Mouse (Mus musculus) naive thymus-derived CD4-positive, alpha-beta T cell, adult 2 months (primary cell): Measurements from ENCODE around the gene Atp6v1g2.
A peak's percentile ranks its signal among the peaks of the same experiment; 100 is the strongest.

Experiments used
- DNase-seq: peaks from one replicate; pipeline ENCODE4 v3.0.0-alpha.2; 2011; ENCODE audit warnings: low read depth

Atp6v1g2 gene

DNA sequence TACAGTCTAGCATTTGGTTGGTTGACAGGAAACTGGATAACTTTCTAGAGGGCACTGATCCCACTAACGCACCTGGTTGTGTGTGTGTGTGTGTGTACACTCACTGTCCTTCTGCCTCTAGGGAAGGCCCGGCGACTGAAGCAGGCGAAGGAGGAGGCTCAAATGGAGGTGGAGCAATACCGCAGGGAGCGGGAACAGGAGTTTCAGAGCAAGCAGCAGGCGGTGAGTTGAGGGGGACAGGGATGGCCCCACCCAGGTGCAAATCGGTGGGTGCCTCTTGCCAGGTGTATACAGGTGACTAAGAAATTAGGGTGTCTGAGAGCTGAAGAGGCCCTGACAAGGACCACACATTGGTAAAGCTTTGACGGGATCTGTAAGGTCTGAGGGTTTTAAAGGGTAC lies 3.5 kb downstream of the Atp6v1g2 start:
- DNase-seq: no peak

DNA sequence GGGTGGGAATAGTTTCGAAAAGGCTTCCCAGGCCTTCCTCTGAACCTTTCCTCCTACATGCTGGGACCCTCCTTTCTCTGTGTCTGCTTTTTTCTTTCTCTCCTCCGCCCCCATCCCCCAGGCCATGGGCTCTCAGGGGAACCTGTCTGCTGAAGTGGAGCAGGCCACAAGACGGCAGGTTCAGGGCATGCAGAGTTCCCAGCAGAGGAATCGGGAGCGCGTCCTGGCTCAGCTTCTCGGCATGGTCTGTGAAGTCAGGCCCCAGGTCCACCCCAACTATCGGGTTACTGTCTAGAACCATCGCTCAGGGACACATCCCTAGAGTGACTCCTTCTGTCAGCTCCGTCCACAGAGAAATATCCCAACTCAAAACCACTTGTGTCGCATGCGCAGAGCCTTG lies 4.0 kb downstream of the Atp6v1g2 start:
- no peak for DNase-seq

DNA sequence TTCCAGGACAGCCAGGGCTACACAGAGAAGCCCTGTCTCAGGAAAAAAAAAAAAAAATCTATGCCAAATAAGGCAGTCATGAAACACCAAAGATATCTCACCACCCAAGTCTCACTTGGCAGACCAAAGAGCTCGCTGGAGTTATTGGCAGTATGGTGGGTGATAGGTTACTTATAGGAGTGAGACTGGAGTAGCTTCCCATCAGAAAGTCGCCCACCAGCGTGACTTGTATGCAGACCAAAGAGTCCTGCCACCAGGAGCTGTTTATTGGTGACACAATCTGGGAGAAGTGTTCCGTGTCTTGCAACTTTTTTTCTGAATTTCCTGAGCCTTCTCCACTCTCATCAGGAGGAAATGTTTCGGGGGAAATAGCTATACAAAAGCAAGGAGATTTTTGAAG lies 6.2 kb downstream of the Atp6v1g2 start:
- no peak for DNase-seq

DNA sequence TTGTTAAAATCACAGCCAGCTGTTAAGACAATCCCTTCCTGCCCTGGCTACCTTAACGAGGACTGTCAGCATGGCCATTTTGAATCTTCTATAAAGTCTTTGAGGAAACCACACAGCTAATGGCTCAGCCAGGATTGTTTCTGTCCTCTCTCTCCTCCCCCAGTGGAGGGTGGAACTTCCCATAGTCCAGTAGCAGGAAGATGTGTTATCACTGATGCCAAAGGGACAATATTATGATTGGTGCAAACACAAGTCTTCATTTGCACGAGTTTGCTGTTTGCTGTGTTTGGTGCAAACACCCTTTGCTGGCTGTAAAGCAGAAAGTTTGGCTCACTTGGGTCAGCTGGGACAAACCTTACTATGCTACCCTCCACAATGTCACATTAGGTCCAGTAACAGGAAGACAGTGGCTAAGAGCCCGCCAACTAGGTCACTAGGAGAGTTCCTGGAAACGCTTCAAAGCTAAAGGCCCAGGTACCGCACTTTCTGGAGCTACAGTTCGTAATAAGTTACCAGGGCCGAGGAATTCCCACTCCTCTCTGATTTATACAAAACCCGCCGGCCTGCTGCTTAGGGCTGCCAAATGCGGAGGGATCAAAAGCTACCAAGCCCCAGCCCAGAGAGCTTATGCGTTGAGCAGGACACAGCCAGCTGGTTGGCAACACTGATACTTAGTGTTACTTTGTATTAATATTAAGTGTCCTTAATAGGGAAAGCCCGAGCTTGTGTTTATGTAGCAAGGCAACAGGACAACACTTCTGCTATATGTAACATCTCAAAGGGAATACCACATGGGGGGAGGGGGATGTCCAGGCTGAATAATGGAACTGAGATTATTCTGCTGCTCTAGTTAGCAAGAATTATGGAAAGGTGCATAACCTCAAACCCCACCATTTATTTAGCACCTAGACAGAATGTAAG lies 7.2 kb downstream of the Atp6v1g2 start:
- no peak for DNase-seq

DNA sequence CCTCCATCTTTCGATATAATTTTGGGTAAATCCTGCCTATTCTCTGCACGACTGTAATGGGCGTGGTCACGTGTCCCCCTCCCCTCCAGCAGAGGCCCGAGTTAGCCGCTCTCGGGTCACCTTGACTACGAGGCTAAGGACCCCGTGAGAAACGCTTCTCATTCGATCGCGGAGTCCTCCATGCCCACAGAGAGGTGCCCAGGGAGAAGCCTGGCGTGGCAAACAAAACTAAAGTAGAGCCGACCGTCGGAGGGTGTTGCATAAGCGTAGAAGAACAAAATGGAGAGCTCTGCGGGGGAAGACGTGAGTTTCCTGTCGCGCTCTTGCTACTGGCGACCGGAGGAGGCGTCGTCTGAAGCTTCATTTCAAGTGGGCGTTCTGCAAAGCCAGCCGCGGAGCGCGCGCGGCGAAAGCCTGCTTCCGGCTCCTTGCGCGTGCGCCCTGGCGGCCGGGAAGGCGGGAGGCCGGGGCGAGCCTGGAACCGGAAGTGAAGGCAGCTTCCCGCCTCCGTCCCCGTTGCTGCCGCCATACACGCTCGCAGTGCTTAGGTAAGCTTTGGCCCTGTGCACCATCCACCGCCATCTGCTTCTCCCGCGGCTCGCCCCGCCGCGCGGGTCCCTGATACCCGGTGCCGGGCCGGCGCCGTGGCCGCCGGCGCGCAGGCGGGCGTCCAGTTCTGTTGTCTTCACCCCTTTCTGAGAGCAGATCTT lies 8.0 kb downstream of the Atp6v1g2 start, which contains the start of gene Ddx39b:
Gene Ddx39b (plus strand): TSS at position 442 of the 710 bp plus-strand sequence.
- peak; percentile 98 for DNase-seq

DNA sequence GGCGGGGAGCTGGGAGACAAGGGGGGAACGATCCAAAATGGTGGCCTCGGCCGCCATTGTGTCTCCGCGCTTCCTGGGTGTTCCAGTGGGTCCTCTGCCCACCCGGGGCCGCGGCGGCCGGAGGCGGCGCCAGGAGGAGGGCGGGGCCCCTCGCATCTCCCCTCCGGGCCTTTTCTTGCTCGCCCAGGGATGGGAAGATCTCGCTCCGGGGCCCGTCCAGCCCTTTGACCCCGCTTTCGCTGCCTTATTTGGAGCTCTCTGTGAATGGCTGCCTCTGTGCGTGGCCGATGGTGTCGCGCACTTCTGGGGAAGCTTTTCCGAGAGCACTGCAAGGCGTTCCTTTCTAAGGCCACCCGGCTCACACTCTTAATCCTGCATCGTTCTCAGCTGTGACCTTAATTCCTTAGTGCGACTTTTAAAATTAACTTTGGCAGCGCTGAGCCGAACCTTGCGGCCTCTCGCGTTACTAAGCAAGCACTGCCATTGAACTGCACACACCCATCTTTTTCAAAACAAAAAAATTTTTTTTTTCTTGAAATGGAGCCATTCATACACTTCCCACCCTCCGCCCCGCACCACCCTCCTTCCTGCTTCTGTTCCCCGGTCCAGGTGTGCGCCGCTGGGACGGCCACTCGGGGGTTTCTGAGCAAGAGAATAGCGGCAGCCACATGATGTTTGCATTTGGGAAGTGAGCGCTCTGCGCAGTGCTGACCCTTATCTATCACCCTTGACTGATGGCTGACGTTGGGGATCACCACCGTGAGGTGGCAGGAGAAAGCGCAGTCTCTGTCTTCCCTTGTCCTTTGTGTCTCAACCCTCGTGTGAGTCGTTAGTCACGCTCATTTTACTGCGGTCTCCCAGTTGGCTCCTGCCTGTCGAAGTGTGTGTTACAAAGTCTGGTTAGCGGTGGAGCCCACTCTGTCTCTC lies 8.8 kb downstream of the Atp6v1g2 start:
- DNase-seq: peak; percentile 75

DNA sequence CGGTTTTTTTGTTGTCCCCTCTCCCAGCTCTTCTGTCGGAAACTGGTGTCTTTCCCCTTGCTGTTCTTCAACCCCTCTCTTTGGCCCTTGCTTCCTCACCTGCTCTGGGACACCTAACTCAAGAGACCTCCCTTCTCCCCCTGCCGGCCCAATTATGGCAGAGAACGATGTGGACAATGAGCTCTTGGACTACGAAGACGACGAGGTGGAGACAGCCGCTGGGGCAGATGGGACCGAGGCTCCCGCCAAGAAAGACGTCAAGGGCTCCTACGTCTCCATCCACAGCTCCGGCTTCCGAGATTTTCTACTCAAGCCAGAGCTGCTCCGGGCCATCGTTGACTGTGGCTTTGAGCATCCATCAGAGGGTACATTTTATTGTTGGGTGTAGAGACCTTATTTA lies 9.6 kb downstream of the Atp6v1g2 start:
- DNase-seq: no peak

DNA sequence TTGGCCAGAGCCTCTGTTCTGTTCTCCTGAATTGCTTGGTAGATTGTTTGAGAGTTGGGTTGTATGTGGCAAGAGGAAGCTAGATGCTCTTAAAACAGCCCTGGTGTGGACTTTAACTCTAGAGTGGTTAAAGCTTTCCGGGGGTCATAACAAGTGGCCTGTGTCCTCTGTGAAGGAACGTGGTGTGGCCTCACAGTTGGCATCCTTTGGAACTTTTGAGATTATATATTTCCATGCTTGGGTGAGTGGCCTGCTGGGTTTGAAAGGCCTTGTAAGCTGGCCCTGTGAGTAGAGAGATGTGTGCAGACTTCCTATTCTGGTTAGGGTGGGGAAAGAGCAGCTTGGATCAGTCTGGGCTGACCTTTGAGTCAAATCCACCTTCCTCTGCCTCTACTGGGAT lies 11.5 kb downstream of the Atp6v1g2 start:
- DNase-seq: no peak

DNA sequence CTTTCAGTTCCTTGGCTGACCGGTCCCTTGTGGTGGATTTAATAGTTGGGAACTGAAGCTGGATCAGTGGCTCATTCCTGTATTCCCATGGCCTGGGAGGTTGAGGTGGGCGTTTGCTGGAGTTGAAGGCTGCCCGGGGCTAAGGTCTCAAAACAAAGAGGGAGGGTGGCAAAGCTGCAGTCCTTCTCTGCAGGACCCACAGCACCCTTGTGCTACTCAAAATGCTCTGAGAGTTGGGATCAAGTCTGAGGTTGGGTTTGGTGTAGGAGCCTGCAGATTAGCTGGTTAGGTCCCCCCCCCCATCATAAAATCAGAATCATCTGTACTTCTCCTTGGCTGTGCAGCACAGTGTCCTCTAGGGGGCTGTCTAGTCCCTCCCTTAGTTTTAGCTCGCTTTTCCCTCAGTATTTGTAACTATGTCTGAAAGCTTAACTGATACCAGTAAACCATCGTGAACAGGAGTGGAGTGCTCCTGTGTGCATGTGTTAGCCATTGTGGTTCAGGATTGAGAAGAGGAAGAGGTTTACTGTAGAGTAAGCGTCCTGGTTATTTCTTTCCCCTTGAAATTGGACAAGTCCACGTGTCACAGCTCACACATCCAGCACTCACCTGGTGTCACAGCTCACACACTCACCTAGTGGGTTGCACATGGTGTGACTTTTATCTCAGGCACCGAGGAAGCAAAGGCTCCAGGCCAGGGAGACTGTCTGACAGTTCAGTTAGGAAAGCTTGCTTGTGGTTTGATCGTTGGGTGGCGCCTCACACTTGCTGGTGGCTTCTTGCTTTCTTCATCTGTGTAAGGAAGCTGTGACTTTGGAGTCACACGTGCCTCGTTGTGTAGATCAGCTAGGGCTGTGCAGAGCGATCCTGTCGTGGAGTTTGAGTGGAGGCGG lies 12.5 kb downstream of the Atp6v1g2 start:
- peak; percentile 84 for DNase-seq

DNA sequence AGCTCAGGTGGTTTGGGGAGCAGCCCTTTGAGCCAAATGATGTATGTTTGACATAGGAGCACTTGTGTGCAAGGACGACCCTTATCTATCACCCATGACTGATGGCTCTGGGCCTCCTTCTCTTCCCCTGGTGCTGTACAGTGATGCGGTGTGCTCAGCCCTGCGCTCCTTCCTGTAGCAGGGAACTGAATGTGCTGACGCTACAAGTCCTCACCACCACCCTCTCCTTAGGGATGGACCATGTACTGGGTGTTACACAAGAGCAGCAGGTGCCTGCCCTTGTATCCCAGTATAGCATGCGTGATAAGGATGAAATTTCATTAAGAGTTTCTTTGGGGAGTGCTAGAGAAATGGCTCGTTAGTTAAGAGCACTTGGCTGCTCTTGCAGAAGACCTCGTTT lies 13.7 kb downstream of the Atp6v1g2 start:
- DNase-seq: no peak

DNA sequence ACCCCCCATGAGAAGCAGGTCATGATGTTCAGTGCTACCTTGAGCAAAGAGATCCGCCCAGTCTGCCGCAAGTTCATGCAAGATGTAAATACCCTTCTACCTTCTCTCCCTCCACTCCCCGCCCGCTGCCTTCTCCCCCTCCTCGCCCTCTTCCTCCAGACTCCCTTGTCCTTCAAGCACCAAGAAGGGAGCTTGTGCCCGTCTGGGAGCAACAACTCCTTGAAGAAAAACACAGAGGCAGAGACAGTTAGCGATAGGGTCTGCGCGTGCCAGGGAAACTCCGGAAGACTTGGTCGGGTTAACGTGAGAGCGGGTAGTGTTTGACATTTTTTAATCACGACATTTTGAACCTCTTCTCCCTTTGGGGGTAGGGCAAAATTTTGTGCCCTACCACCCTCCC lies 15.5 kb downstream of the Atp6v1g2 start:
- DNase-seq: no peak

DNA sequence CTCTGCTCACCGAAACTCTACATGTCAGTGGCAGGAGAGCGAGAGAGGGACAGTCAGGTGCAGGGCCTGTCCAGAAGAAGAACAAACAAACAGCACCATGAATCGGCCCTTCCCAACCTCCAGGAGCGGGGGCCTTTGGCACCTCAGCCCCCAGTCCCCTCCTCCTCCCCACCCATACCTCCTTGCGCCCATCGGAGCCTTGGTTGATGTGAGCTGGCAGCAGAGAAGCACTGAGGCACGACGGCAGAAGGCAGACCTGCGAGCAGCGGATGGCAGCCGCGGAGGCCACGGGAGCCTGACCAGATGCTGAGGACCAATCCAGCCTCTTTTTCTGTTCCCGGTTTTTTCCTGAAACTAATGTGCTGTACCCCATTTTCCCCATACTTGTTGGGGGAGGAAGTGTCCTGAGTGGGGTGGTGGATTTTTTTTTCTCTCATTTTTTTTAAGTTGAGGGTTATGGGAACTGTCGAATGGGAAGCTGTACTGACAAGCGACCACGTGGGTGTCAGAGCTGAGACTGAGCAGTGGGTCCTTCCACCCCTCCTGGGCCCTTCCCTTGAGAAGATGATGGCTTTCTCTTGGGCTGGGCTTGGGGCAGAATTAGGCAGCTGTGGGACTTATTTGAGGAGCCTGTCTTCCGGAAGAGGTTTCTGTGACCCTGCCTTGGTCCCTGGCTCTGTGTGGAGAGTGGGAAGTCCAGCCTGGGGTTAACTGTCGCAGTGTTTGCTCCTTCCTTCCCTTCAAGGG lies 16.2 kb downstream of the Atp6v1g2 start:
- DNase-seq: no peak

DNA sequence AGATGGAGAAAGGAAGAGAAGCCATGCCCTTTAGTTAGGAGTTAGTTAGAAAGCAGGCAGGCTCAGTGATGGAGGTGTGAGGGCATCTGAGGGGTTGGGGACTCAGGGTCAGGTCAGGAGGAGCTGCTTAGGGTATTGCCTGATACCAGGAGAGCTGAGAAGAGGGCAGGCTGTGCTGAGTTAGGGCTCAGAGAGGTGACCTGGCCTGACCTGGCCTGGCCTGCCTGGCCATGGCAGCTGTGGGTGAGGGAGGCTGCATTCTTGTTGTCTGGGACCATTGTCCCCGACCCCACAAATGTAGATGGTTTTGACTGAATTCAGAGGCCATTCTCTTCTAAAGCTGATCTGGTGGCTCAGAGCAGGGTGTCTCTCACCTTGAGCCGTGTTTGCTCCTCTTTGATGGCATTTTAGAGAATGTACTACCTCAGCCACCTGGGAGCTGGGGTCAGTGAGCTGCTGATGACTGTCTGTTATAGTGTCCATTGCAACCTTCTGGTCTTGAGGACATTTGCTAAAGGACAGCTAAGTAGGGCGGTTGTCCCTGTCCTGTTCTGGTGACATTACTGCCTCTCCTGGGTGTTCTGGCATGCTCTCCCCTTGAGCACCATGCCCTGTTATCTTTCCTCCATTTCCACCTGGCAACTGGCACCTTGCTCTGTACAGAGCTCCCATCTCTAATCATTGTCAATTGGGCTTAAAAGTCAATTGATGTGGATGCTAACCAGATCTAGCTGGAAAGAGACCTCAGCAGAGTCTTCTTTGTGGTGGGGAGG lies 17.1 kb downstream of the Atp6v1g2 start:
- DNase-seq: no peak

DNA sequence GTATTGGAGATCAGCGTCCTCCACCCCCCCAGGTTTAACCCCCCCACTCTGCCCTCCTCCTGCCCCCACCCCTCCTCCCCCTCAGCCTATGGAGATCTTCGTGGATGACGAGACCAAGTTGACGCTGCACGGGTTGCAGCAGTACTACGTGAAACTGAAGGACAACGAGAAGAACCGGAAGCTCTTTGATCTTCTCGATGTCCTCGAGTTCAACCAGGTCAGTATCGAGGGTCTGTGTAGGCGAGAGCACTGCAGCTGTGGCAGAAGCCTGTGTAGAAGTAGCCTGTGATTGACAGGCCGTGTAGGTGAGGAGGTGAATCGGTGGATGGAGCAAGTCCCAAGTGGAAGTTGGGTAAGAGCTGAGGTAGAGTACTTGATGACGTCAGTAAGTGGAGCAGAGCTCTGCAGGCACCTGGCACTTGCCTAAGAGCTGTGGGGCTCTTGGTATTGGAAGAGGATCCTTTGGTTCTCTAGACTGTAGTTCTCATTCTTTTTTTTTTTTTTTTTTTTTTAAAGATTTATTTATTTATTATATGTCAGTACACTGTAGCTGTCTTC lies 17.8 kb downstream of the Atp6v1g2 start:
- no peak for DNase-seq

DNA sequence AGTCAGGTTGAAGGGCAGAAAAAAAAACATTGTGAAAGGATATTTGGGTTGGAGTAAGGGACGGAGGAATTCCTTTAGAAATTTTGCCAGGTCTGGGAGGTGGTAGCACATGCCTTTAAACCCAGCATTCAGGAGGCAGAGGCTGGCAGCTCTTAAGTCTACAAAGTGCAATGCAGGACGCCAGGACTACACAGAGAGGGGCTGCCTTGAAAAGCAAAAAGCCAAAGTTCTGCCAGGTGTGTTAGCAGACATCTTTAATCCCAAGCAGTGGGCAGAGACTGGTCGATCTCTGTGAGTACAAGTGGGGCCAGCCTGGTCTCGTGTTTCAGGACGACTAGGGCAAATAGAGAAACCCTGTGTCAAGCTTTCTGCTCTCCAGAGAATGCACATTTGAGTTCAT lies 18.5 kb downstream of the Atp6v1g2 start:
- DNase-seq: no peak

DNA sequence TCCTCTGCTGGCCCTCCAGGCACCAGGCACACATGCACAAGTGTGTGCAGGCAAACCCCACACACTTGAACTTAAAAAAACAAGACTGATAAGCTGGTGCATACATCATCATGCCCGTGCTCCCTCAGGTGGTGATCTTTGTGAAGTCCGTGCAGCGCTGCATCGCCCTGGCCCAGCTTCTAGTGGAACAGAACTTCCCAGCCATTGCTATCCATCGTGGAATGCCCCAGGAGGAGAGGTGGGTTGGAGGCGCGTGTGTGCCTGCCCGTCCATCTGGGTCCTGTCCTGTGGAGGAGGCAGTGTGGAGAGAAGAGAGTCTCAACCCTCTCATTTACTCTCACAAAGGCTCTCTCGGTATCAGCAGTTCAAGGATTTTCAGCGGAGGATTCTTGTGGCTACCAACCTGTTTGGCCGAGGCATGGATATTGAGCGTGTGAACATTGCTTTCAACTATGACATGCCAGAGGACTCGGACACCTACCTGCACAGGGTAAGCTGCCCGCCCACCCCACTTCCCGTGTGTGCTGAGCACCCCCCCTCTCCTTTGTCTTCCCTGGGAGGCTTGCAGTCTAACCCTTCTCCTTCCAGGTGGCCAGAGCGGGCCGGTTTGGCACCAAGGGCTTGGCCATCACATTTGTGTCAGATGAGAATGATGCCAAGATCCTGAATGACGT lies 19.3 kb downstream of the Atp6v1g2 start:
- no peak for DNase-seq

DNA sequence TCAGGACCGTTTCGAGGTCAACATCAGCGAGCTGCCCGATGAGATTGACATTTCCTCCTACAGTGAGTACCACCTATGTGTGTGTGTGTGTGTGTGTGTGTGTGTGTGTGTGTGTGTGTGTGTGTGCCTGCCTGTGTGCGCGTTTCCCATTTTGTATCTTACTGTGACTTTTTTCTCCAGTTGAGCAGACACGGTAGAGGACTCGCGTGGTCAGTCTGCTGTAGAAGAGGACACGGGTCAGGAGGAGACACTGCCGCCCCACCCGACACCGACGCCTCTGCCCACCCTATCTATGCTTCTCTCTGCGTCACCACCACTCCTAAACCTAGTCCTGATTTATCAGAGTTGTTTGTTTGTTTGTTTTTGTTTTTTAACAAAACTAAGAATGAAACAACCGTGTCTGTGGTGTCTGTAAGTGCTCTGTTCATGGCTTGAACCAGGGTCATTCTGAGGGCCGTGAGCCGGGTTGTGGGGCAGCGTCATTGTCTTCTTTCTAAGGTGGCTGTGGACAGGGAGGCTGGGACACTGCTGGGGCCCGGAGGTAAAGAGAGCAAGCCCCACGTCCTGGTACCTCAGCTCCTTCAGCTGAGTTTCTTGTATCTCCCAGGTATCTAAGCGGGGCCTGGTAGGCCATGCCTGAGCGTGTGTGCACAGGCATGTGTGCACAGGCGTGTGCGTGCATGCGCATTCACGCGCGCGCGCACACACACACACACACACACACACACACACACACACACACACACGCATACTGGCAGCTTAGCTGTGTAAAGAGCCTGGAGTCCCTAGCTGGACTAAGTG lies 20.0 kb downstream of the Atp6v1g2 start:
- DNase-seq: no peak
